Mouse (Mus musculus) liver, embryonic 13.5 days (tissue): ENCODE measurements around the gene Gm20696. TPM values are rescaled to one million over a fixed set of nuclear protein-coding genes. Genes with fewer than 3 reads are reported as not detected.

ENCODE experiments used
- ATAC-seq: fragments of 200-750 bp; cut with Nextera tagmentation; 2 replicates; pipeline ENCODE4 v1.8.0; 2017; ENCODE audit warnings: low read depth, mild to moderate bottlenecking, moderate number of reproducible peaks, moderate library complexity
- DNase-seq: peaks from one replicate; pipeline ENCODE4 v3.0.0; 2022
- H3K27ac ChIP-seq: fragments of 300-500 bp; sonication (generic); 2 replicates; pipeline ENCODE4 v1.5.1; 2015; ENCODE audit warnings: moderate library complexity, mild to moderate bottlenecking, inconsistent platforms
- H3K27me3 ChIP-seq: fragments of 300-500 bp; sonication (generic); 2 replicates; pipeline ENCODE4 v1.6.1; 2015; ENCODE audit warnings: mild to moderate bottlenecking, inconsistent platforms
- H3K36me3 ChIP-seq: fragments of 300-500 bp; sonication (generic); 2 replicates; pipeline ENCODE4 v1.6.1; 2015; ENCODE audit warnings: mild to moderate bottlenecking, inconsistent platforms
- H3K4me1 ChIP-seq: fragments of 300-500 bp; sonication (generic); replicated peaks from 2 replicates; pipeline ENCODE4 v1.6.1; 2015; ENCODE audit warnings: inconsistent platforms
- H3K4me2 ChIP-seq: fragments of 300-500 bp; sonication (generic); 2 replicates; pipeline ENCODE4 v1.6.1; 2015; ENCODE audit warnings: inconsistent platforms, mild to moderate bottlenecking, moderate library complexity
- H3K4me3 ChIP-seq: fragments of 300-500 bp; sonication (generic); replicated peaks from 2 replicates; pipeline ENCODE4 v1.5.1; 2015; ENCODE audit warnings: mild to moderate bottlenecking, inconsistent platforms
- H3K9ac ChIP-seq: fragments of 300-500 bp; sonication (generic); 2 replicates; pipeline ENCODE4 v1.6.1; 2015; ENCODE audit warnings: mild to moderate bottlenecking, inconsistent platforms
- H3K9me3 ChIP-seq: fragments of 300-500 bp; sonication (generic); replicated peaks from 2 replicates; pipeline ENCODE4 v1.6.1; 2016; ENCODE audit warnings: inconsistent platforms
- WGBS: fragments of 180-500 bp; shearing (Covaris S2); methylation state at CpG from one replicate; pipeline ENCODE4 v1.1.7; 2015; ENCODE audit not compliant: insufficient replicate concordance; 5-methylcytosine and 5-hydroxymethylcytosine counted together
- polyA plus RNA-seq: library from polyadenylated mRNA; unstranded; fragments of >200 nt; fragmentation: Nextera tagmentation; extraction: Ambion mirVana; gene quantifications from 2 replicates; pipeline ENCODE4 v1.2.1, GENCODE M21; 2015

The Gm20696 gene
- polyA plus RNA-seq, 1 experiment from 2014 or later, result 0.58 TPM

DNA sequence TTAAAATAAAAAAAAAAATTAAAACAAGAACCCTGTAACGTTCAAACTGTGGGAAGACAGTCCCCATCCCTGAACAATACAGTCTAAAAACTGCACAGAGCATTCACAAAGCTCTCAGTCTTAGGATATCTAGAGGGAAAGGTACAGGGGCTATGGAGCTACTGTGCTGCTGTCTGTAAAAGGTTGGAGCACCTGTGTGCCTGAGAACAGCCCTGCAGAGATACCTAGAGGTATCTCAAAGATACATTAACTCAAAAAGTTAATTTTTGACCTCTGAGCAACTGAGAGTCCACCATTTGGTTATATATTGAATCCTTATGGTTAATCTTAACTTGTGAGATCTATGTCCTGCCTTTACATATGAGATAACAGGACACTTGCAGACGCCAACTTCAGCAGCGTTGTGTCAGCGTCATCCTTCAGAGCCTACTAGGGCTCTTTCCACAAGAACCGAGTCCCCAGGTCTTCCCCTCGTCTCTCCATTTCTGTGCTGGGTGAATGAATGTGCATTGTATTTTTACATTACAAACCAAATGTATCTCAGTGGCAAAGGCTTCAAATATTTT lies 174.5 kb downstream of the Gm20696 start:
- Histone ChIP-seq H3K4me3 (no peak overlapping the region), H3K4me2 (no peak overlapping the region), H3K36me3 (no peaks in the 10 kb centered on the region), H3K4me1 (peaks cover 58% of the 10 kb centered on the region), H3K9ac (no peak overlapping the region), H3K9me3 (no peaks in the 10 kb centered on the region), H3K27ac (no peak overlapping the region), H3K27me3 (no peaks in the 10 kb centered on the region)
- ATAC-seq (no peak), DNase-seq (no peak)
- WGBS, result 58% methylated on average over 6 of the region's 6 CpGs

DNA sequence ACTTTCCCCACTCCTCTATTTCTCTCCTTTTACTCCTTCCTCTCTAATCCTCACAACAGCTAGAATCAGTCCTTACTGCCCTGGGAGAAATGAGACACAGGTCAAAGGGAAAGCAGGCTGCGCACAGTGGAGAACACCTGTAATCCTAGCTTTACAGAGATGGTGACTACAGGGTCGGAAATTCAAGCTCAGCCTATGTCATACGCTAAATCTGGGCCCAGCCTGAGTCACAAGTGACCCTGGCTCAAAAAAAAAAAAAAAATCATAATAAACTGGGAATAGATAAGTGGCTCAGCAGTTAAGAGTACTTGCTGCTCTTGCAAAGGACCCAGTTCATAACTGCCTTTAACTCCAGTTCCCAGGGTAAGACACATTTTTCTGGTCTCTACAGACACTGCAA lies 175.5 kb downstream of the Gm20696 start:
- no peak for ATAC-seq
- Histone ChIP-seq H3K9me3 (no peaks in the 10 kb centered on the region), H3K36me3 (no peaks in the 10 kb centered on the region), H3K4me1 (peaks cover 49% of the 10 kb centered on the region), H3K27ac (no peak overlapping the region), H3K9ac (no peak overlapping the region), H3K4me2 (no peak overlapping the region), H3K4me3 (no peak overlapping the region), H3K27me3 (no peaks in the 10 kb centered on the region)
- DNase-seq, result no peak
- whole genome bisulfite sequencing, result 75% methylated on average over 3 of the region's 3 CpGs

DNA sequence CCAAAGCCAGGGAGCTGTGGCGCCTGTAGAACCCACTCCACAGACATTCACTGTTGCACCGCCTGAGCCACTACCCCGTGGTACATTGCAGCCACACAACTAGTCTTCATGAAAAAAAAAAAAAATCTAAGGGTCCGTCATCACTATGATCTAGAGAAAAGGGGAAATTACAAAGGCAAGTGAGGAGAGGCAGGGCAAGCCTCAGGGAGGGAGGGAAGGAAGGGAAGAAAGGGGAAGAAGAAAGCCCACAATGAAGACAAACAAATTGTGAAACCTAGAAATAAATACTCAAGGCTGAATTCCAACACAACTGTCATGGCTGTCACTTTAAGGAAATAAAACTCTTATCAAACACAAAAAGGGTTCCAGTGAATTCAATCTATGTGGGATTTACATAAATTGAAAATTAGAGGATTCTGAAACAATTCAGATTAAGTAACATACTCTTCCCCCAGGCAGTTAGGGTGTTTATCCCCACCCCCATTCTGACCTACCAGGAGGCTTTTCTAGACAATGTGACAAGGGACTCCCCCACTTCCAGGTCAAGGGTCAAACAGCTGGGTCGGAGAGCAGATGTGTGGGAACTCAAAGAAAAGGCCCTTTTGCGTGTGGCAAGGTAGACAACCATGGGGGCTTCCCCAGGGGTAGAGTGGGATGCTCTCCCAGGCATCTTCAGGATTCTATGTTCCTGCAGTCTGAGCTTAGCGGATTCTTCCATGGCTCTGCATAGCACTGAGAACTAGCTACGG lies 176.5 kb downstream of the Gm20696 start:
- no peak for ATAC-seq
- no peaks in the 10 kb centered on the region for H3K27me3 ChIP-seq
- no peak overlapping the region for H3K9ac ChIP-seq
- H3K36me3 ChIP-seq, result no peaks in the 10 kb centered on the region
- H3K4me2 ChIP-seq, result no peak overlapping the region
- H3K9me3 ChIP-seq, result no peaks in the 10 kb centered on the region
- H3K4me3 ChIP-seq, result no peak overlapping the region
- DNase-seq, result no peak
- WGBS, result 52% methylated on average over 8 of the region's 8 CpGs
- peaks cover 52% of the 10 kb centered on the region for H3K4me1 ChIP-seq
- H3K27ac ChIP-seq, result no peak overlapping the region

DNA sequence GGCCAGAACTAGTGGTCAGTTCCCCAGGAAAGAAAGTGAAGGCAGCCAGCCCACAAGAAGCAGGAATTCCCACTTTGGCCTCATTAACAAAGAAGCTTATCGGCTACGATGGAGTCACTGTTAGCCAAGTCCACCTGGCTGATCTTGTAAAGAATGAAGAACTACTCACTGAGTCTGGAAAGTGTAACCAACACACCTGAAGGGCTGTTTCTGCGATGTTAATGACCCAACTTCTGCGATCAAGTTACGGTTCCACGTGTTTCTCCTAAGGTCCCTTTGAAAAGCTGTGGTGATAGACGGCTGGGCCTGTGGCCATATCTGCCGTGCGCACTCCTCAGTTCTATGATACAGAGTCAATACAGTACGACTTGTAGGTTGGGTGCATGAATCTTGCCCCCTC lies 177.2 kb downstream of the Gm20696 start:
- ATAC-seq (no peak), DNase-seq (no peak)
- Histone ChIP-seq H3K27ac (no peak overlapping the region; the same call in 1 of the 2 replicates), H3K4me1 (peaks cover 56% of the 10 kb centered on the region), H3K4me2 (no peak overlapping the region), H3K9me3 (no peaks in the 10 kb centered on the region), H3K36me3 (no peaks in the 10 kb centered on the region), H3K9ac (no peak overlapping the region), H3K4me3 (no peak overlapping the region), H3K27me3 (no peaks in the 10 kb centered on the region)
- 58% methylated on average over 10 of the region's 10 CpGs for WGBS

DNA sequence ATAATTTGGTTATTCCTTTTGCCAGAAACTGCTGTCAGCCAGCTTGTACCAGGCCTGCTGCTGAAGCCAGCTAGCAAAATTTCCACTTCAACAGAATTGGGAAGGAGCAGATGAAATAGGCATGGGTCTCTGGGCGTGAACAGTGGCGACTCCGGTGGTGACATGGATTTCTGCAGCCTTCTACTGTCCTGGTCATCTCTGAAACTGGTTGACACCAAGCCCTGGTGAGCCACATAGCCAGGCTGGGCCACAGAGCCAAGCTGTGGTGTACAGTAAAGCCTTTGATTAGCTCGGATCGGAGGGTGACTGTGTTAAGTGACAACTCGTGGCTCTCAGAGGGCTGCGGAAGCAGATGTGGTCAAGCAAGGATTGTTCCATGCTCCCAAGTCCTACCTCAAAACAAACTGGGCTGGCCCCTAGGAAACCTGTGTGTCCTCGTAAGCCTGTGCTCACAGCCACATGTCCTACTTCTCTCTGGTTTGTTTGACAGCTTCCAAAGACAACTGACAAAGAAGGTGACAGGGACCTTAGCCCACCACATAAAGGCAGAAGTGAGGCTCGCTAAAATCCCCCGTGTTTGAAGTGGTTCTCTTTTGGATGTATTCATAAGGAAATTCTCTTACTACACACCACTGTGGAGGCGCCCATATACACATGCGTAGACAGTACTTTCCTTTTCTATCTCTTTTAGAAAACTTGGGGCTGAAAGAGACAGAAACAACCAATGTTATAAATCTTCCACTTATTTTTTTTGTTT lies 180.5 kb downstream of the Gm20696 start:
- DNase-seq (no peak), ATAC-seq (no peak)
- Histone ChIP-seq H3K9ac (no peak overlapping the region), H3K4me3 (no peak overlapping the region), H3K9me3 (no peaks in the 10 kb centered on the region), H3K4me1 (peaks cover 41% of the 10 kb centered on the region), H3K36me3 (no peaks in the 10 kb centered on the region), H3K4me2 (no peak overlapping the region), H3K27ac (peak overlapping the region; percentile 53), H3K27me3 (no peaks in the 10 kb centered on the region)
- 51% methylated on average over 12 of the region's 12 CpGs for WGBS

DNA sequence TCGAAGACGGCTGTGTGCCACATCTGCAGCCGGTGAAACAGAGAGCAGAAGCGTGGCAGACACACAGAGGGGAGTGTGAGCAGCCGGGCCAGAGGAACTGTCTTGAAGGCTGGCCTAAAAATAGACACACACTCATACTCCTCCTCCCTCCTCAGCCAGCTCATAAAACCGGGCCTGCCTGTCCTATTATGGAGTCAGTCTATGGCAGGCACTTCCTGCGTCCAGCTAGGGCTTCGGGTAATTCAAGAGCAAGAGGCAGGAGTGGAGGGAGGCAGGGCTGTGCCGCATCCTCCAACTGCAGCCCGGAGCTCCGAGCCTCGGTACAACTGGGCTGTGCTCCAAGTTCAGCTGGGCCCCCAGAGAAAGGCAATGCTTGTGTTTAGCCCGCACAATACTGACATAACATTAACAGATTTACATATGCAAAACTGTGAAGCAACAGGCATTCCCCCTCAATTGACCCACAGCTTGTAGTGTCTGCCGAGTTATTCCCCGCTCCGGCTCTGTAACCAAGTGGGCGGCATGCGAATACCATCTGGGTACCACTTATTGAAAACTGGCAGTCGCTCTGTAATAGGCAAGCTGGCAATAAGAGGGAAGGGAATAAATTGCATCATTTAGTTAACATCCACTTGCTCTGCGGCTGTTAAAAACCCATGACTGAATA lies 181.2 kb downstream of the Gm20696 start:
- no peak overlapping the region for H3K4me3 ChIP-seq
- H3K27me3 ChIP-seq, result no peaks in the 10 kb centered on the region
- H3K27ac ChIP-seq, result peak overlapping the region; percentile 58
- H3K9me3 ChIP-seq, result no peaks in the 10 kb centered on the region
- no peak overlapping the region; the same call in 1 of the 2 replicates for H3K9ac ChIP-seq
- no peaks in the 10 kb centered on the region for H3K36me3 ChIP-seq
- DNase-seq (peak; percentile 4), ATAC-seq (peak; percentile 65)
- H3K4me1 ChIP-seq, result peaks cover 34% of the 10 kb centered on the region
- 35% methylated on average over 20 of the region's 20 CpGs for WGBS
- H3K4me2 ChIP-seq, result peak overlapping the region; percentile 23; the same call in 1 of the 2 replicates

DNA sequence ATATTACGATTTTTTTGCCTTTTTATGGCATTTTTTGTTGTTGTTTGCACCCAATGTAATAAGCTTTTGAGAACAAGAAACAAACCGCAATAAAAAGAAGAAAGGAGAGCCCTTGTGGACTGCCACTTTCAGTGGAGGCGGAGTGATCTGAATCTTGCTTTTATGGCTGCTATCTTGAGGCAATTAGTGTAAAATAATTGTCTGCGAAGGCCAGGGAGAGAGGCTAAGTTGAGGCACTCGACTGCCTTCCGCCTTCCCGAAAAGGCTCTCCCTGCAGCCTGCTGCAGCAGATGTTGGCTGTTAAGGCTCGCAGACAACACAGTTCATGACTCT lies 181.7 kb downstream of the Gm20696 start:
- Histone ChIP-seq H3K4me2 (peak overlapping the region; percentile 23), H3K27me3 (no peaks in the 10 kb centered on the region), H3K4me3 (no peak overlapping the region), H3K4me1 (peaks cover 29% of the 10 kb centered on the region), H3K36me3 (no peaks in the 10 kb centered on the region), H3K27ac (peak overlapping the region; percentile 58; the same call in 1 of the 2 replicates), H3K9ac (no peak overlapping the region), H3K9me3 (no peaks in the 10 kb centered on the region)
- WGBS, result 26% methylated on average over 8 of the region's 8 CpGs
- ATAC-seq, result no peak
- DNase-seq, result no peak

DNA sequence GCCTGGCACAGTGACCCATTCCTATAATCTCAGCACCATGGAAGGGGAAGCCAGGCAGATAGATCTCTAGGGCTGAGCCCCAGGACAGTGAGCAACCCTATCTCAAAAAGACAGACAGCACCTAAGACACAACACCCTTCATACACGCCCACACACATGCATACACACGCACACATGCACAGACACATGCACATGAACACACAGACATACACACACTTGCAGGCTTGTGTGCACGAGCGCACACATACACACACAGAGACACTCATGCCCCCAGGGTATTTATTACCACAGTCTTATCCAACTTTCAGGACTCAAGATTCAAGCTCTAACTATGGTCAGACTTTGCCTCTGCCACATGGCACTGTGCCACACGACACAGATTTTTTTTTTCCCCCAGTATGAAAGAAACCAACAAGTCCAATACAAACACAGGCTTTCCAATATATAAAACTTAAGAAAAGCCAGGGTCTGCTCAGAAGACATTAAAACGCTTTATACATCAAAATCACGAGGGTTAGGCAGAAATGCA lies 182.3 kb downstream of the Gm20696 start:
- no peak for ATAC-seq
- H3K27me3 ChIP-seq, result no peaks in the 10 kb centered on the region
- H3K27ac ChIP-seq, result no peak overlapping the region; the same call in 1 of the 2 replicates
- no peak overlapping the region for H3K4me2 ChIP-seq
- DNase-seq, result no peak
- no peaks in the 10 kb centered on the region for H3K9me3 ChIP-seq
- H3K4me1 ChIP-seq, result peaks cover 23% of the 10 kb centered on the region
- 70% methylated on average over 7 of the region's 7 CpGs for WGBS
- no peaks in the 10 kb centered on the region for H3K36me3 ChIP-seq
- no peak overlapping the region for H3K4me3 ChIP-seq
- no peak overlapping the region for H3K9ac ChIP-seq

DNA sequence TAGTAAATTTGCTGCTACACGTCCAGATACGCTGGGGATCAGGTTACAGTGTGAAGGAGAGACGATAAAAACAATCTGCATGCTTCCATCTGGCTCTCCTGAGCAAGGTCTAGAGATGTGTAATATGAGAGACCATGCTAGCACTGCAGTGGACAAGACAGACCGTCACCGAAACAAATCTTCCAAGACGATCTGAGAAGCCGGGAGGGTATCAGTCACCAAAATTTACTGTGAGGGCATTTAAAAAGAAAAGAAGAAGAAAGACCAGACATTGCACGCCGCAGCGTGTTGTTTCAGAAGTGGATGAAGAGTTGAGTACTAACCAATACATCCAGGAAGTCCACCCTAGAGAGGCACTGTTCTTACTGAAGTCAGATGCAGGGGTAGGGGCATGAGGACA lies 183.0 kb downstream of the Gm20696 start:
- 78% methylated on average over 10 of the region's 10 CpGs for WGBS
- no peak overlapping the region for H3K4me2 ChIP-seq
- H3K4me3 ChIP-seq, result no peak overlapping the region
- H3K9ac ChIP-seq, result no peak overlapping the region
- H3K9me3 ChIP-seq, result no peaks in the 10 kb centered on the region
- H3K4me1 ChIP-seq, result peaks cover 18% of the 10 kb centered on the region
- H3K27me3 ChIP-seq, result no peaks in the 10 kb centered on the region
- no peaks in the 10 kb centered on the region for H3K36me3 ChIP-seq
- no peak overlapping the region for H3K27ac ChIP-seq
- DNase-seq (no peak), ATAC-seq (no peak)

DNA sequence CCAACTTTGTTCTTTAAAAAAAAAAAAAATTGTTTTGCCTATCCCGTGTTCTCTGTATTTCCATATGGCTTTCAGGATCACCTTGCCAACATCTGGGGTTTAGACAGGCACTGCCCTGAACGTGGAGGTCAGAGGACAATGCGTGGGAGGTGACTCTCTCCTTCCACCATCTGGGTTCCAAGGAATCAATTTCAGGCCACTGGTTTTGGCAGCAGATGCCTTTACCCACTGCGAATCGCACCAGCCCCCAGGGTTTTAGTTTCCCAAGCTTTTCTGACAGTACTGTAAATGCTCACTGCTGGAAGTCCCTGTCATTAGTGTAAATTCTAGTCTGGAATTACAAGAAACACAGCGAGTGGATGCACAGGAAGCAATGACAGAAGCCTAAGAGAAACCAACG lies 185.0 kb downstream of the Gm20696 start:
- Histone ChIP-seq H3K4me1 (peaks cover 18% of the 10 kb centered on the region), H3K27ac (no peak overlapping the region), H3K36me3 (no peaks in the 10 kb centered on the region), H3K27me3 (no peaks in the 10 kb centered on the region), H3K9me3 (no peaks in the 10 kb centered on the region), H3K4me2 (no peak overlapping the region), H3K9ac (no peak overlapping the region), H3K4me3 (no peak overlapping the region)
- ATAC-seq (no peak), DNase-seq (no peak)
- WGBS, result 69% methylated on average over 7 of the region's 7 CpGs
